Mouse (Mus musculus) 3134 (cell line): ENCODE data around the gene Dnah12.
"Not testable (repeated sequence)": the region's sequence is repeated elsewhere in the genome, so short reads cannot be mapped to it uniquely, and the experiment has no call there.

Experiments used
- DNase-seq: peaks from one replicate; pipeline ENCODE4 v3.0.0-alpha.2; 2011; ENCODE audit warnings: low spot score; ENCODE audit not compliant: insufficient read length; ENCODE audit errors: extremely low read depth

Dnah12 gene

GRCm38 (mm10) chr14:26878756-26879155, 185.7 kb downstream of the Dnah12 start:
- no peak for DNase-seq

GRCm38 (mm10) chr14:26879976-26880375, 186.9 kb downstream of the Dnah12 start:
- no peak for DNase-seq

GRCm38 (mm10) chr14:26881700-26882099, 188.6 kb downstream of the Dnah12 start:
- DNase-seq = no peak

- DNase-seq = no peak
Measured at GRCm38 (mm10) chr14:26887244-26887643, 194.2 kb downstream of the Dnah12 start.

GRCm38 (mm10) chr14:26890777-26891176, 197.7 kb downstream of the Dnah12 start:
- DNase-seq = no peak

- no peak for DNase-seq
Measured at GRCm38 (mm10) chr14:26894392-26894791, 201.3 kb downstream of the Dnah12 start, which contains the start of gene Asb14. Gene Asb14, plus strand, starts transcription at chr14:26894557.

- no peak for DNase-seq
Measured at GRCm38 (mm10) chr14:26899490-26899889, 206.4 kb downstream of the Dnah12 start.

GRCm38 (mm10) chr14:26900893-26901292, 207.8 kb downstream of the Dnah12 start:
- DNase-seq = no peak

GRCm38 (mm10) chr14:26907401-26907800, 214.3 kb downstream of the Dnah12 start:
- no peak for DNase-seq

GRCm38 (mm10) chr14:26910461-26910860, 217.4 kb downstream of the Dnah12 start:
- DNase-seq = not testable (repeated sequence)

- no peak for DNase-seq
Measured at GRCm38 (mm10) chr14:26911201-26911600, 218.1 kb downstream of the Dnah12 start.

GRCm38 (mm10) chr14:26911826-26912225, 218.8 kb downstream of the Dnah12 start:
- no peak for DNase-seq

GRCm38 (mm10) chr14:26913681-26914268, 220.7 kb downstream of the Dnah12 start:
- no peak for DNase-seq

- no peak for DNase-seq
Measured at GRCm38 (mm10) chr14:26919310-26919709, 226.2 kb downstream of the Dnah12 start.

- DNase-seq = no peak
Measured at GRCm38 (mm10) chr14:26923702-26924421, 230.8 kb downstream of the Dnah12 start.

GRCm38 (mm10) chr14:26934891-26935290, 241.8 kb downstream of the Dnah12 start:
- no peak for DNase-seq

- DNase-seq = no peak
Measured at GRCm38 (mm10) chr14:26935558-26935957, 242.5 kb downstream of the Dnah12 start.
